Mouse (Mus musculus): ENCODE measurements at regions not wholly inside any gene's neighbourhood (a gene's known extent, or its start where the extent isn't known, plus 50 kb on each side); places are given as distances from the start of the nearest gene placed in this dataset.

DNA sequence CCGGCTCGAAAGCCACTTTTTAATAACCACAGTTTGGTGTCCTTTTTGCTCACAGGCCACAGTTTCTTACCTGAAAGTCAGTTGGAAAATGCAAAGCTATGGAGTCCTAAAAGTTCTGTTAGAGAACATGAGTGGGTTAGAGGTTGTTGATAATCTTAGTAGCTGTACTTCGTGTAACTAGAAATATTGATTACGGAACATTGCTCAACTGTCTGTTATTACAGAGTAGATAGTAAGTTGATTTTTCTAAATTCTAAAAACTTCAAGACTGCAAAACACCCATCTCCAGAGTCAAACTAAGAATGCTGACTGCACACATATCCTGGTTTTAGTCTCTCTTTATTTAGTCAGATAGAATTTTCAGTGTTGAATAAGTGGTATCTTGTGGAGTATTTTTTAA lies 111.0 kb downstream of the Slc38a4 start:
- no peak for DNase-seq (ENCODE audit: low spot score in 2 of 2)

DNA sequence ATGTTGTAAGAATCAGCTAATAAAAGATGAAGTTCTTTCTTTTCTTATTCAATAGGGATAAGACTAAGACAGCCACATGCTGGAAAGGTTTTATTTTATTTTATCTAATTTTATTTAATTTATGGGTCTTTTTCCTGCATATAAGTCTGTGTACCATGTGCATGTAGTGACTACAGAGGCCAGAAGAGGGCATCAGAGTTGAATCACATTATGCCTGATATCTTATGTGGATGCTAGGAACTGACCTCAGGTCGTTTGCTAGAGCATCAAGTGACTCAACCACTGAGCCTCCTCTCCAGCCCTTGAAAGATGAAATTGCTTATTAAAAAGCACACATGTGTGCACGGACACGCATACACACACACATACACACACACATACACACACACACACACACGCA lies 113.1 kb downstream of the Slc38a4 start:
- no peak for DNase-seq (ENCODE audit: low spot score in 2 of 2)

DNA sequence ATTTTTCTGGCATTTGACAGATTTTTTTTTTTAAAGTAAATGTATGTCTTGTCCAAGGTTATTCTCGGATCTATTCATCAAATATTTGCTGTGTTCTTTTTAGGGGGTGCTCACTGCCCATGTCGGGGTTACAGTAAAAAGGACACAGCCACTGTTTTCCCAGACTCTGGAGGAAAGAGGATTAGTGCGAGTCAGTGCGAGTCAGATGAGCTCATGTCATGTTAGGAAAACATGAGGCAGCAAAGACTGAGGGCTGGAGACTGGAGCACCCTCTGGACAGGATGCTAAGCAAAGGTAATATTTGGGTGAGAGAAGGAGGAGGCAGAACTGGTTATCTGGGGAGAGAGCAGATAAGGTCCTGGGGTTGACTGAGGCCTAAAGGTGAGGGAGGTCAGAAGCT lies 117.3 kb downstream of the Slc38a4 start:
- DNase-seq (ENCODE audit: low spot score in 2 of 2): no peak

DNA sequence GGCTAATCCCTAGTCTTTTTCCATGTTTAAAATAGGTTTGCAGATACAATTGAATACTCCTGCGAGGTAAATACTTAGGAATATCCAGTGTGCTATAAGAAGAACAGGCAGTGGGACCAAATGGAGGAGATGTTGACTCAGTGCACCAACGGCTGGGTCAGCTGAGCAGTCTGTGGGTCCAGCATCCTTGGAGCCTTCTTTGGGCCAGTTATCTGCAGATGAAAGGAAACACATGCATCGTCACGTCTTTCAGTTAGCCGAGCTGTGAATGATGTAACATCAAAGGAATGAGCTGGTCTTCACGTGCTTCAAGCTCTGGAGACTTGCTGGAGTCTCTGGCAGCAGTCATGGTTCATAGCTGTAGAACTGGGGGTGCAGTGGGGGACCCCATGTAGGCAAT lies 118.1 kb downstream of the Slc38a4 start:
- no peak for DNase-seq (ENCODE audit: low spot score in 2 of 2)

DNA sequence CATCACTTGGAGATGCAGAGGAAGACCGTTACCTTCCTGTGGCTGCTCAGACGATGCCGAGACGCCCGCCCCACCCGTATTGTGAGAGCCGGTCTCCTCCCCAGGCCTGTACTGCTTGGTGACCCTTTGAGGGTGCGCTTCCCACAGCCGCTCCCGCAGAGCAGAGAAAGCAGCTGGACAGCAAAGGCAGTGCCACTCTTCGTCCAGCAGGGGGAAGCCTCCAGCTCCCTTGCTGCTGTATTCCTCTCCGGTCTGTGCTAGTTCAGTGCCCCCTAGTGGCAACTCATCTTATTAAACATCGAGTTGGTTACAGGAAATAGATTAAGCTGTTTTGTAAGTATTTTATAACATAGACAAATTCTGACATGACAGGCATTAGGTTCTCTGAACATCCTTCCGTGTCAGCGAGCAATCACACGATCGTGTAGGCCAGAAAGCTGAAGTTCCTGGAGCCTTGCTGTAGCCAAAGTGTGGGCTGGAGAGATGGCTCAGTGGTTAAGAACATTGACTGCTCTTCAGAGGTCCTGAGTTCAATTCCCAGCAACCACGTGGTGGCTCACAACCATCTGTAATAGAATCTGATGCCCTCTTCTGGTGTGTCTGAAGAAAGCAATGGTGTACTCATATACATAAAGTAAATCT lies 118.9 kb downstream of the Slc38a4 start:
- DNase-seq (ENCODE audit: low spot score in 2 of 2): peak; percentile 90 to 93

DNA sequence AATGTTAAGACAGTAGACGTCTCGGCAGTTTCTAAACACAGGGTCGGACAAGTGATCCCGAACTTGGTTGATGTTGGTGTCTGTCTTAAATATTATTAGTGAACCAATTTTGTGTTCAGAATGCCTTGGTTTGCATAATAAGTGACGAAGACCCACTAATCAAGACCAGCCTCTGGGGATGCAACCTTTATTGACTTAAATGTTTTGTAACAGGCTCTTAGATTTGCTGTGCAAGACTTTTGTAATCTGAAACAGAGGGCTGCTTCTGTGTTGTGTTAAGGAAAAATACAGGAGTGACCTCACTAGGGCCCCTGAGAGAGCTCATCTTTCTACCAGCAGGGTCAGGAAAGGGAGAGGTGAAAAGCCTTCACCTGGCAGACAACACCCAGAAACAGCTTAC lies 119.5 kb downstream of the Slc38a4 start:
- no peak for DNase-seq (ENCODE audit: low spot score in 2 of 2)

DNA sequence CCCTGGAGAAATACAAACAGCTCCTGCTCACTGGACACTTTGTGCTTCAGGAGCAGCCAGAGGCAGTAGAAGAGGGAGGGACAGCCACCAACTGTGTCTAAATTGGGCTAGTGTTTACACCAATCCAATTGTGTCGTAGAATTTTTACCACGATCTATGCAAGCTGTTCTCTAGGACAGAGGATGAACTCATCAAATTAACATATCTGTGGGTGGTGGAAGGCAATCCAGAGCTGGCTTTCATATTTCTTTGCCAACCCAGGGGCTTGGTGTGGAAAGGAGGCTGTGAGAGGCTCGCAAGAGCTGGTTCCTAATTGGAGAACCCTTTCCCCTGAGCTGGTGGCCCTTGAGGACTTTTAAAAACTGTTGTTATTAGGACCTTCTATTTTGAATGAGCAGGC lies 122.3 kb downstream of the Slc38a4 start:
- DNase-seq (ENCODE audit: low spot score in 2 of 2): peak; percentile 44 to 49

DNA sequence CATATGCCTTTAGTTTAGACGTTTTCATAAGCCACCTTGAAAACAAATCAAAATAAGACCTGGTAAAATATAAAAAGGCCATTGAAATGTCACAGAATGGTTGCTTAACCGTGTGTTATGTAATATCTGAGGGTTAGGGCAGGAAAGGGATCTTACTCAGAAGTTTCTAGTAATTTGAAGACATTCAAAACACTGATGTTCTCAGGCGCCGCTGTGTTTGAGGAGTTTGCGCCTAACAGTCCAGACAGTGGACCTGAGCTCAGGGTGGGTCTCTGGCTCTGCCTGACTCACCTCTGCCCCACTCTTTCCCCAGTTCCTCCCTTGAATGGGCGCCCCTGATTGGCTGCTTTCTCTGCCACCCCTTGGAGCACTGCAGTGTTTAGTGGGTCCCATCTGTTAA lies 125.2 kb downstream of the Slc38a4 start:
- no peak for DNase-seq (ENCODE audit: low spot score in 2 of 2)

DNA sequence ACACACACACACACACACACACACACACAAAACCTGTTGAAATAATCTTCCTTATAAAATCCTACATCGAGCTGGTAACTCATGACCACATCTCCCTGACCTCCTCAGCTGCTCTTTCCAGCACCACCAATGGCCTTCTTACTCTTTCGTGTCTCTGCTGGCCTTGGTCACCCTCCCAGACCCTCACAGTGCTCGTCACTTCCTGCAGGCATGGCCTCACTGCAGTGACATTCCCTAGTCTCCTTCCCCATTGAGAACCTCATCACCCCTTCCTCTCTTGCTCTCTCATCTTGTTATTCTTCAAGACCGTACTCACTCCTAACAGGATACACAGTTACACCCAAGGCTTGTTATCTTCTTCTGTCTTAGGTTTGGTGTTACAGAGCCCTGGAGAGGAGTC lies 126.0 kb downstream of the Slc38a4 start:
- DNase-seq (ENCODE audit: low spot score in 2 of 2): no peak

DNA sequence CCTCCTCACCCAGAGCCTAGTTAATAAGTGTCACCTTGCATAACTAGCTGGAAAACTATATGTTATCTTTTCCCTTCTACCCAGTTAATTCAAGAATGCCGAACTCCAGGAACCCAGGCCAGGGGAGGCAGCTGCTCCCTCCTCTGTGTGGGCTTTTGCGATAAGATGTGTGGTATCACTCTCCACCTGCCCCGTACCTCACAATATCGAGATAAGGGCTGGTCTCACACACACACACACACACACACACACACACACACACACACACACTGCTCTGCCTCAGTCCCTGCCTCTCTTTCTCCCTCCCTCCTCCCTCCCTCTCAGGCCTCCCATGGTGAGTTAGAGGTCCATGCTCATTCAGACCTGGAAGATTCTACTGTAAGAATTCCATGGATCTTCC lies 127.1 kb downstream of the Slc38a4 start:
- DNase-seq (ENCODE audit: low spot score in 2 of 2): no peak

DNA sequence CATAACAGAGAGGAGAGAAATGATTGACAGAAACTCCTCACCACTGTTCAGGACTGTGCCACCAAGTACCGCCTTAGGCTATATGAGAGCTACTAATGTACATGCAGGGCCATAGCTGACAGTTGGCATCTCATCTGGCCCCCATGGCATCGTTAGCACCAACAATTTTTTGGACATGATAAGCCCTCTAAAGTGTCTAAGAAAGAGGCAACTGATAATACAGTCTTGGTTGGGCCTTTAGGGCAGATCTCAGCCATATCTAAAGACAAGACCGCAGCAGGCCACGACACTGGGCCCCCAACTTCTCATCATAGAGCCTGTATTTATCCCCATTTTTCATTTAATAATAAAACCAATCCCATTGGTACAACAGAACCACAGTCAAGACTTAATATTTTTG lies 128.1 kb downstream of the Slc38a4 start:
- no peak for DNase-seq (ENCODE audit: low spot score in 2 of 2)

DNA sequence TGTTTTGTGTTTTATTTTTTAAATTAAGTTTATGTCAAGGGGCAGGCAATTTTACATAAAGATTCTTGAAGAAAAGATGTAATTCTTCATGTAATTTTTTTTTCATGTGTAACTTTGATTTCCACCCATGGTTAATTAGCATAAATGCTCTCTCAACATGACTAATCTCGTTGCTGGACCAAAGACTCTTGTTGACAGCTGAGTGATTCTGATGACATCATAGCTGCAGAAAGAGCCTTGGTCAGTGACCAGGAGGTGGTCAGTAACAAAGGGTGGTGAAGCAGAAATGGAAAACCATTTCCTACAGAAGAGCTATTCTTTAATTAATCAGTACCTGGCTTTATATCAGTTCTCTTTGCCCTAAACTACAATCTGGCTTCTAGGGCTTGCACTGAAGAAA lies 129.1 kb downstream of the Slc38a4 start:
- DNase-seq (ENCODE audit: low spot score in 2 of 2): no peak

DNA sequence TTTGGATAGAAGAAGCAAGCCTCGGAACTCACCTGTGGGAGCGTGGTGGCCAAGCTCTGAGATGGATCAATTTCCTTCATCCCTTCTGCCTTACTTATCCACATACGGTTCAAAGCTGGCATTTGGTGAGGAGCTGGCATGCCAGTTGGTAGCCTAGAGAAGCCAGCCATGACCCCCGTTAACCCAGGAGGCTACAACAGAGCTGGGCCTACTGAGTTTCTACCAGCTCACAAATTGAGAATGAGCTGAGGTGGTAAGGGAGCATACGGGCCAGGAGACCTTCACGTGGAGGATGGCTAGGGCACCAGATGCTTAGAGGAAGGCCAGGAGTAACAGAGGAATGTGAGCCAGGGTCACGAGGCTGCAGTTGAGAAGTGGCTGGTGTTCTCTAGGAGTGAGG lies 139.2 kb downstream of the Slc38a4 start:
- no peak for DNase-seq (ENCODE audit: low spot score in 2 of 2)

DNA sequence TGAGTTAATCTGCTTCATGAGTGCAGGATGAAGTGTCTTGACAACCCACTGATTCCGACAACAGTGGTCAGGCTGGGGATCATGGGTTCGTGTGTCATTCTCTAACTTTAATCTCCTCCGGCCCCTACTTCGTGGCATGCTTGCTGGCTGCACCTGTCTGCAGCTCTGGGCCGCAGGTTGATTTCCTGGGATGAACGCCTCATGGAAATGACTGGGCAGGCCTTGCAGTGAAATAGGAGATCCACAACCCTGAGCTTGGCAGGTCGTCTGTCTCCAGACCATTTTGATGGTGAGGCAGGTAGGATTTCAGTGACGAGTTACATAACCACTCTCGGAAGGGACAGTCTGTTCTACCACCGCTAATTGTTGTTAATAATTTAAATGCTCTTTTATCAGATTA lies 140.2 kb downstream of the Slc38a4 start:
- DNase-seq (ENCODE audit: low spot score in 2 of 2): no peak

DNA sequence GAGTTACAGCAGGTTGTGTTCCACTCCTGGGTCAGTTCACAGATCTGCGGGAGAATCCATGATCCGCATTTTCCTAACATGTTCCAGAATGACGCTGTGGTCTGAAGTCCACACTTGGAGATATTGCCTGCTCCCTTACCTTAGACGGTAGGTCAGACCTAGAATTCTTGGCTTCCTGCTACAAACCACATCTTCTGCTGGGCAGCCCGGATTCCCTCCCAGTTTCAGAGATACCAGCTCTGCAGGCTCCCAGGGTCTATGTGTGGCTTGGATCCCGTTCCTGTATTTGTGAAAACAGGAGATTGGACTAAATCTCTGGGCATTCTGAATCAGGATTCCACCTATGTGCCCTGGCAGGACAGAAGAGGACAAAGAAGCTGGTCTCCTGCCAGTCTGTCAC lies 140.8 kb downstream of the Slc38a4 start:
- no peak for DNase-seq (ENCODE audit: low spot score in 2 of 2)

DNA sequence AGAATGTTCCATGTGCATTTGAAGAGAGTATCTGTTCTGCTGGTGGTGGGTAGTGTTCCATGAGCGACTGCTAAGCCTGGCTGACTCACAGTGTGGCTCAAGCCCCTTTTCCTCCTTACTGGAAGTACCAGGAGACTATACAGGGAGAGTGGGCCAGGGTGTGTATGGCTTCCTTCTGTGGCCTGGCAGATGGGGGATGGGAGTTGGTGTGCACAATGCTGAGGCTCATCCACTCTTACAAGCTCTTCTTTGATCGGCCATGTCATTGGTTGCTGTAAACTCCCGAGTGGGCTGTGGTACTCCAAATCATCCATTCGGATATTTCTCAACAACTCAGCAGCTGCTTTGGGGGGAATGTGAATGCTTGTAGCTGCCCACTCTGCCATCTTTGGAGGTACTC lies 150.2 kb downstream of the Slc38a4 start:
- no peak for DNase-seq (ENCODE audit: low spot score in 2 of 2)

DNA sequence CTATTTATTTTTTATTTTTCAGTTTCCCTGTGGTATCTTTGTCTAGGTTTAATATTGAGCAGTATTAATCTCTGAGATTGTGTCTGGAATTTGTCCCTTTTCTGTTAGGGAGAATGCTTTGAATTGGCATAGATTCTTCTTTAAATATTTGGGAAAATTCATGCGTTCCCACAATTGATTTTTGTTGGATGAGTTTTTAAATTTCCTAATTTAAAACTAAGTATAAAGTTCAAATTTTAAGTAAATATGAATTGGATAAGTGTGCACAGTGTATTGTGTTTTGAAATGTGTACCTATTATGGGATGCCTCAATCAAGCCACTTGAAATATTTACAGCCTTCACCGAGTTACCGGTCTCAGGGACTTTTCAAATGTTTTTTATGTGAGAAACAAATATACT lies 152.3 kb downstream of the Slc38a4 start:
- DNase-seq (ENCODE audit: low spot score in 2 of 2): no peak

DNA sequence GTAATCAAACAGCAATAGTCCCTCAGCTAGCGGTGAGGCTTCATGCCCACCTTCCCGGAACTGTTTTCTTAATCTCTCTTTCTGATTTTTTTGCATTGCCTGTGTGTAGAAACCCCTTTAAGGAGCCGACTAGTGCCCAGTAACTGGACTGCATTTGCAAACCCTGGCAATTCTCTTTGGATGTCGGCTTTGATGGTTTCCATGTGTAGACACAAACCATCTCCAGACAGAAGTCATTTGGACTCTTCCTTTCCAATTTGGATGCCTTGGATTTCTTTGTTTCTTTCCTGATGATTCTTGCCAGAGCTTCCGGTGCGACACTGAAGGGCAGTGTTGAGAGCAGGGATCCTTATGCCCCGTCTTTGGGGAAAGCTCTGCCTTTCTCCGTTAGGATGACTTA lies 153.0 kb downstream of the Slc38a4 start:
- no peak for DNase-seq (ENCODE audit: low spot score in 2 of 2)

DNA sequence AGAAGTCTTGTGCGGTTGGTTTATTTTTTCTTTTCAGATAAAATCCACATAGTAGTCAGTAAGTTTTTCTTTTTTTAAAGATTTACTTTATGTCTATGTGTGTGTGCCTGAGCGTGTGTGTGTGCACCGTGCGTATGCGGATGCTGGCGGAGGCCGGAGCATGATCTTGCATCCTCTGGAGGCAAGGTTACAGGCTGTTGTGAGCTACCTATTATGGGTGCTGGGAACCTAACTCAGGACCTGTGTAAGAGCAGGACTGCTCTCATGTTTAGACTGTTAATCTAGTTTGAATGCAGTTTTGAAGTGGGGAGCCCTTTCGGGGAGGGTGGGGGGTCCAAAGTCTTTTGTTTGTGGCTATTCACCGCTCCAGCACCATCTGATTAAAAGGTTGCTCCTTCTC lies 154.1 kb downstream of the Slc38a4 start:
- DNase-seq (ENCODE audit: low spot score in 2 of 2): no peak

DNA sequence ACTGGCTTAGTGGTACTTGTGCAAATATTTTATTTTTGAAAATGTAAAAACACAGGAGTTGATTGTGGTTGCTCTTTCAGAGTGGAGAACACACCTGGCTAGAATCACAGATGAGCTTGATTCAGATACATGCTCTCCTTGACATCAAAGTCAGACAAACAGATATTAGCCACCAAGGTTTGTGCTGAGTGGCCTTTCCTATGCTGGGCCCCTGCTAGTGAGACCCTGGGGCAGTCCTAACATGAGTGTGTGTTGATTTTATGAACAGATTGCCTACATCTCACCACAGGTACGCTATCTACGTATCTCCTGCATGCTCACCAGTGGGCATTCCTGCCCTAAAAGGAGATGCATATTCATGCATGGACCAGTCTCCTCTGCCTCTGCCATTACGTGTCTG lies 157.5 kb downstream of the Slc38a4 start:
- DNase-seq (ENCODE audit: low spot score in 2 of 2): no peak

DNA sequence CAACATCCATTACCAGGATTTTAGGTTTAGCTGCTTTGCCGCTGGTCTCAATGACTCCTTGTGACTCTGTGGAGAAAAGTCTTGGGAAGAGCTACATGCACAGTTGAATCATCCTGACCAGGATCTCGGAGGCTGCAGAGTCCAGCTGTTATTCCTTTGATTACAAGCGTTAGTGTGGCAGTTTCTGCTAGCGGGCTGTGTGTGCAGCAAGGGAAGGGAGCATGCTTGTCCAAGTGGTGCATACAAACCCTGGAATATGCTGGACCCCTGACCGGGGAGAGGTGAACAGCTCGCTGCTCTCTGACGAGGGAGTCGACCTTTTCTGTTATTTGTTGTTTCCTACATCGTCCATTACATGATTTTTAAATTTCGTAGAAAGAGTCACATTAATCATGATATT lies 170.9 kb downstream of the Slc38a4 start:
- DNase-seq (ENCODE audit: low spot score in 2 of 2): no peak

DNA sequence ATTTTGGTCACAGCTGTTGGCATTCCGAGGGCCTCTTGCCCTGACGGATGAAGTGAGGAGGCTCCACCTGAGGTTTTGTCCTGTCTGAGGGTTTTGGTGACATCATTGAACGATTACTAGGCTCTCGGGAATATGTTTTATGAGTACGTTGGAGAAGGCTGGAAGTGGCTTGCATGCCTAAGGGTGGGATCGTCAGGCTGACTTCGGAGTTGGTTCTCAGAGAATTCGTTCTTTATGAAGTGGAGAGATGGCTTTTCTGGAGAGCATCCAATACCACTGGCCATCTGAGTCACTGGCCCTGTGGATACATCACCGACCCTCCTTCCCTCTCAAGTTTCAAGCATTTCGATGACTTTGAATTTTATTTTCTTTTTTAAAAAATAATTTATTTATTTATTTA lies 172.0 kb downstream of the Slc38a4 start:
- DNase-seq (ENCODE audit: low spot score in 2 of 2): no peak

DNA sequence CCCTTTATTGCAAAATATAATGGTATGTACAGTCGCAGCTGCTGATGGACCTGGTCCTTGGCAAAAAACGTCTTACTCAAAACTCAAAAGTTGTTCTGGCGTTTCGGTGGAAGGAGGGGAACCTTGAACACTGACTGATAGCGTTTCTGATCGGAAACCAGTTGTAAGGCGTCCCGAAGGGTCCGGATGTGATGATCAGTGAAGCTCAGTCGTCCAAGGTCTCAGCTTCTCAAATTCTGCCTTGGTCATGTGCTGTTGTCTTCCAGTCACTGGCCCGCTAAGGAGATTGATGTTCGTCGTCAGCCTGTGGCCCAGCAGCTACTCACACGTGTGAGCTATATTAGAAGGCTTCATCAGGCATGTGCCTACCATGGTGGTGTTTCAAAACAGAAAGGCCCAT lies 173.5 kb downstream of the Slc38a4 start:
- no peak for DNase-seq (ENCODE audit: low spot score in 2 of 2)
